Mouse (Mus musculus) ES-Bruce4 (cell line): Measurements from ENCODE around the gene Znhit1.

Experiments
- CTCF ChIP-seq: IDR thresholded peaks from one replicate; pipeline ENCODE4 v1.8.1; 2011; ENCODE audit warnings: low read depth, low read length
- EP300 ChIP-seq: IDR thresholded peaks from 2 replicates; pipeline ENCODE4 v1.6.1; 2011; ENCODE audit warnings: low read depth, low read length; ENCODE audit not compliant: insufficient read depth
- POLR2A ChIP-seq: IDR thresholded peaks from one replicate; pipeline ENCODE4 v1.8.1; 2011; ENCODE audit warnings: low read length; ENCODE audit not compliant: insufficient read depth

- no peak for TF ChIP-seq POLR2A
- no peak for TF ChIP-seq CTCF
- TF ChIP-seq EP300 = no peak
These were observed 42.6 kb upstream of the Znhit1 start for GRCm38 (mm10) chr5:137030416-137030810.
